Mouse (Mus musculus) forebrain, embryonic 12.5 days (tissue): ENCODE results near the gene Gm17657. TPM values are rescaled to one million over a fixed set of nuclear protein-coding genes. Genes with fewer than 3 reads are reported as not detected.

ENCODE experiments used
- ATAC-seq: fragments of 200-750 bp; cut with Nextera tagmentation; 2 replicates; pipeline ENCODE4 v1.8.0; 2017; ENCODE audit warnings: moderate TSS enrichment; ENCODE audit not compliant: low FRiP score
- H3K27ac ChIP-seq: fragments of 300-500 bp; sonication (generic); 2 replicates; pipeline ENCODE4 v1.5.1; 2016; ENCODE audit warnings: mild to moderate bottlenecking
- H3K27me3 ChIP-seq: fragments of 300-500 bp; sonication (generic); 2 replicates; pipeline ENCODE4 v1.6.1; 2016; ENCODE audit warnings: mild to moderate bottlenecking
- H3K36me3 ChIP-seq: fragments of 300-500 bp; sonication (generic); replicated peaks from 2 replicates; pipeline ENCODE4 v1.6.1; 2016; ENCODE audit warnings: mild to moderate bottlenecking
- H3K4me1 ChIP-seq: fragments of 300-500 bp; sonication (generic); 2 replicates; pipeline ENCODE4 v1.6.1; 2016
- H3K4me2 ChIP-seq: fragments of 300-500 bp; sonication (generic); 2 replicates; pipeline ENCODE4 v1.6.1; 2016; ENCODE audit warnings: mild to moderate bottlenecking, moderate library complexity
- H3K4me3 ChIP-seq: fragments of 300-500 bp; sonication (generic); replicated peaks from 2 replicates; pipeline ENCODE4 v1.5.1; 2016; ENCODE audit warnings: mild to moderate bottlenecking
- H3K9ac ChIP-seq: fragments of 300-500 bp; sonication (generic); 2 replicates; pipeline ENCODE4 v1.6.1; 2016; ENCODE audit warnings: mild to moderate bottlenecking
- H3K9me3 ChIP-seq: fragments of 300-500 bp; sonication (generic); 2 replicates; pipeline ENCODE4 v1.6.1; 2016
- WGBS: fragments of 180-500 bp; shearing (Covaris S2); methylation state at CpG from one replicate; pipeline ENCODE4 v1.1.7; 2016; 5-methylcytosine and 5-hydroxymethylcytosine counted together
- polyA plus RNA-seq: library from polyadenylated mRNA; unstranded; fragments of >200 nt; fragmentation: Nextera tagmentation; extraction: Ambion mirVana; gene quantifications from 2 replicates; pipeline ENCODE4 v1.2.1, GENCODE M21; 2016

Gene Gm17657
- polyA plus RNA-seq, 1 experiment from 2014 or later = not detected

- Histone ChIP-seq H3K27ac (no peak overlapping the region), H3K4me1 (no peaks in the 10 kb centered on the region), H3K36me3 (peaks cover 74% of the 10 kb centered on the region), H3K27me3 (no peaks in the 10 kb centered on the region), H3K4me2 (no peak overlapping the region), H3K9ac (no peak overlapping the region), H3K4me3 (no peak overlapping the region), H3K9me3 (no peaks in the 10 kb centered on the region)
- no peak for ATAC-seq
- 88% methylated on average over 6 of the region's 6 CpGs for WGBS
Measured at GRCm38 (mm10) chr17:29569831-29570230, 20.4 kb upstream of the Gm17657 start.

- Histone ChIP-seq H3K9me3 (no peaks in the 10 kb centered on the region), H3K36me3 (peaks cover 70% of the 10 kb centered on the region), H3K4me3 (no peak overlapping the region), H3K27me3 (no peaks in the 10 kb centered on the region), H3K27ac (no peak overlapping the region), H3K9ac (no peak overlapping the region), H3K4me2 (no peak overlapping the region), H3K4me1 (no peaks in the 10 kb centered on the region)
- no peak for ATAC-seq
- WGBS = 92% methylated on average over 15 of the region's 15 CpGs
Measured at GRCm38 (mm10) chr17:29568435-29568834, 19.0 kb upstream of the Gm17657 start.

- no peak for ATAC-seq
Measured at GRCm38 (mm10) chr17:29565521-29565920, 16.1 kb upstream of the Gm17657 start.

DNA sequence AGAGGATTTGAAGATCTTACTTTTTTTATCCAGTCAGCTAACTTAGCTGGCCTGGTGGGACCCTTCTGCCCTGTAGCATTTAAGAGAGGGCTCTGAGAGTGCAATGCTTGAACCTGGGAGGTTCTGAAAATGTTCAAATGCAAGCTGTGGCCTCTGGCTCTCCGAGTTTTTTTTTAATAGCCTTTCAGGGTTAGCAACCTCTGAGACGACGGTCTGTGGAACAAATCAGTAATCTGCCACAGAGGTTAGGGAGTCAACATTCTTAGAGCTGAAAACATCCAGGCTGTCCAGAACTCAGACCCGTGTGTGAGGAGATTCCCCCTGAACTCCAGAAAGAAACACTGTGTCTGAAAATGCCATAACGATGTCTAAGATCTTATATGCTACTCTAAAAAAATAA, 9.0 kb upstream of the Gm17657 start:
- ATAC-seq = no peak
- Histone ChIP-seq H3K27ac (no peak overlapping the region), H3K4me2 (no peak overlapping the region), H3K4me3 (no peak overlapping the region), H3K4me1 (no peaks in the 10 kb centered on the region), H3K9me3 (no peaks in the 10 kb centered on the region; the same call in 1 of the 2 replicates), H3K27me3 (no peaks in the 10 kb centered on the region), H3K9ac (no peak overlapping the region), H3K36me3 (peaks cover 7% of the 10 kb centered on the region)
- 89% methylated on average over 5 of the region's 5 CpGs for WGBS

More at GRCm38 (mm10) chr17:29565521-29565920, 16.1 kb upstream of the Gm17657 start:
- H3K9ac ChIP-seq = no peak overlapping the region
- no peak overlapping the region for H3K4me2 ChIP-seq
- WGBS = 97% methylated on average over 5 of the region's 5 CpGs
- peaks cover 41% of the 10 kb centered on the region for H3K36me3 ChIP-seq
- no peaks in the 10 kb centered on the region for H3K9me3 ChIP-seq
- H3K27me3 ChIP-seq = no peaks in the 10 kb centered on the region
- H3K4me3 ChIP-seq = no peak overlapping the region
- no peak overlapping the region for H3K27ac ChIP-seq
- H3K4me1 ChIP-seq = no peaks in the 10 kb centered on the region

- H3K4me1 ChIP-seq = no peaks in the 10 kb centered on the region
- no peaks in the 10 kb centered on the region; the same call in 1 of the 2 replicates for H3K9me3 ChIP-seq
- H3K27me3 ChIP-seq = no peaks in the 10 kb centered on the region
- H3K27ac ChIP-seq = no peak overlapping the region
- WGBS = 95% methylated on average over 7 of the region's 7 CpGs
- no peak overlapping the region for H3K4me3 ChIP-seq
- H3K9ac ChIP-seq = no peak overlapping the region
- ATAC-seq = no peak
- no peak overlapping the region for H3K4me2 ChIP-seq
- peaks cover 7% of the 10 kb centered on the region for H3K36me3 ChIP-seq
Measured at GRCm38 (mm10) chr17:29556893-29557292, 7.5 kb upstream of the Gm17657 start.

DNA sequence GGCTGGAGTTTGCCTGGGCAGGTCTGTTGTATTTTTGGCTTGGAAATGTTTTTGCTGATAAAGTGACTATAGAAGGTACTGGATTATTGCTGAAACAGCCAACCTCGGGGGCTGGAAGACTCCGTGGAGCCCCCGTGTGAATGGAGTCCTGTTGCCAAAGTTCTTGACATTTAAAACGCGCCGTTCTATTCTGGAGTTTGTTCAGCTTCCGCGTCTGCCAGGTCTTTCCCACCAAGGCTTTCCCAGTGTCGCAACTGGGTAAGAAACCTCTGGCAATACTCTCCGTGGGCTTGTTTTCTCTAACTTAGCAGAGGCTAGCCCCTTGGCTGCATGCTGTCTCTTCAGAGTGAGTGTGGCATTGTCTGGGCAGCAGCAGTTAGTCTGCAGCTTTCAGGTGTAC, 7.0 kb upstream of the Gm17657 start:
- H3K9me3 ChIP-seq = no peaks in the 10 kb centered on the region; the same call in 1 of the 2 replicates
- no peak for ATAC-seq
- WGBS = 95% methylated on average over 10 of the region's 10 CpGs

GRCm38 (mm10) chr17:29554176-29554575, 4.7 kb upstream of the Gm17657 start:
- H3K9me3 ChIP-seq = no peaks in the 10 kb centered on the region
- H3K9ac ChIP-seq = no peak overlapping the region
- no peaks in the 10 kb centered on the region for H3K27me3 ChIP-seq
- peaks cover 17% of the 10 kb centered on the region for H3K4me1 ChIP-seq
- H3K36me3 ChIP-seq = no peaks in the 10 kb centered on the region
- H3K4me2 ChIP-seq = no peak overlapping the region
- no peak overlapping the region for H3K27ac ChIP-seq
- no peak for ATAC-seq
- H3K4me3 ChIP-seq = no peak overlapping the region

More for the DNA sequence above, 7.0 kb upstream of the Gm17657 start:
- Histone ChIP-seq H3K36me3 (peaks cover 7% of the 10 kb centered on the region), H3K4me2 (no peak overlapping the region), H3K9ac (no peak overlapping the region), H3K27ac (no peak overlapping the region), H3K27me3 (no peaks in the 10 kb centered on the region), H3K4me1 (no peaks in the 10 kb centered on the region), H3K4me3 (no peak overlapping the region)

DNA sequence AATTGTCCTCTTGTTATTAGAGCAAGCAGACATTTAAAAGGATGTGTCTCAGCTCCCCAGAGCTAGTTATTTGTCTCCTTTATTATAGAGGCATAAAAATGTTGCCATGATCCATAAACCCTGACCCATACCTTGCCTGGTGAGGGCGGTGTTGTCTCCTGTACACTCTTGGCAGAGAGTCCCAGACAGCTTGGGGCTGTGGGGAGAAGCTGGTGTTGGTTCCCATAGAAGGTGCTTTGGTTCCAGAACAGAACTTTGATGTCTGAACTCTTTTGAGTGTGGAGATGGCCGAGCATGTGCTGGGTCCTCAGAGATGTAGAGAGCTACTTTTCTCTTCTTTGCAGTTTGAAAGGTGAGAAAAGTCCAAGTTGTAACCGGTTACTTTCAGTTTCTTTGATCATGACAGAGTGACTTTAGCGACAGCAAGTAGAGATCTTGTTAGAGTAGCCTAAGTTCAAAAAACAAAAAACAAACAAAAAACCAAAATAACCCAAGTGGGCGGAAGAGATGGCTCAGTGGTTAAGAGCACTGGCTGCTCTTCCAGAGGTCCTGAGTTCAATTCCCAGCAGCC, 2.8 kb upstream of the Gm17657 start, which contains the start of gene Tmem217:
Gene Tmem217, minus strand, starts transcription at position 224 of the 571 bp plus-strand sequence.
- Histone ChIP-seq H3K4me3 (no peak within 1 kb of the TSS), H3K27ac (no peak within 1 kb of the TSS), H3K9ac (no peak within 1 kb of the TSS), H3K4me2 (peak within 1 kb of the TSS; percentile 80; the same call in 1 of the 2 replicates), H3K4me1 (peaks cover 17% of the 10 kb centered on the region), H3K27me3 (no peaks in the 10 kb centered on the region), H3K9me3 (no peaks in the 10 kb centered on the region), H3K36me3 (no peaks in the 10 kb centered on the region)
- ATAC-seq = no peak
- 92% methylated on average over 5 of the region's 5 CpGs for WGBS

GRCm38 (mm10) chr17:29551019-29551418, 1.6 kb upstream of the Gm17657 start:
- peak overlapping the region; percentile 80 for H3K4me2 ChIP-seq
- no peak overlapping the region for H3K27ac ChIP-seq
- no peaks in the 10 kb centered on the region for H3K36me3 ChIP-seq
- H3K4me1 ChIP-seq = peaks cover 17% of the 10 kb centered on the region
- H3K9ac ChIP-seq = no peak overlapping the region
- 65% methylated on average over 6 of the region's 6 CpGs for WGBS
- ATAC-seq = no peak
- H3K9me3 ChIP-seq = no peaks in the 10 kb centered on the region
- H3K4me3 ChIP-seq = no peak overlapping the region
- no peaks in the 10 kb centered on the region for H3K27me3 ChIP-seq

- H3K4me3 ChIP-seq = peak overlapping the region; percentile 93; the same call in 1 of the 2 replicates
- 50% methylated on average over 8 of the region's 8 CpGs for WGBS
Measured at GRCm38 (mm10) chr17:29548994-29549393, 444 bp downstream of the Gm17657 start.

DNA sequence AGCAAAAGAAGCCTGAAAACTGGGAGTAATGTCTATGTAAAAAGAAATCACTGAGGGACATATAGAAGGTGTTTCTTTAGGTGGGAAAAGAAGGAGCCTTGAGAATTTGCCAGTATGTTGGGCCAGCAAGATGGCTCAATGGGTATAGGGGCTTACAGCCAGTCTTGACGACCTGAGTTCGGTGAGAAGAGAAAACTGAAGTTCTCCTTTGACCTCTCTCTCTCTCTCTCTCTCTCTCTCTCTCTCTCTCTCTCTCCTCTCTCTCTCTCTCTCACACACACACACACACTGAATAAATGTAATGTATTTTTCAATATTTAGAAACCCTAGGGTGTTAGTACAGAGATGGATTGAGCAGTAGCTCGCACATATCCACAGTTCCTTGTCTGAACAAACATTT, 944 bp downstream of the Gm17657 start:
- H3K4me1 ChIP-seq = peaks cover 17% of the 10 kb centered on the region
- 88% methylated on average over 3 of the region's 3 CpGs for WGBS

More at GRCm38 (mm10) chr17:29548994-29549393, 444 bp downstream of the Gm17657 start:
- H3K4me1 ChIP-seq = peaks cover 17% of the 10 kb centered on the region
- H3K9me3 ChIP-seq = no peaks in the 10 kb centered on the region
- no peaks in the 10 kb centered on the region for H3K27me3 ChIP-seq
- ATAC-seq = no peak
- H3K36me3 ChIP-seq = no peaks in the 10 kb centered on the region
- no peak overlapping the region for H3K9ac ChIP-seq
- no peak overlapping the region for H3K27ac ChIP-seq
- peak overlapping the region; percentile 80 for H3K4me2 ChIP-seq

GRCm38 (mm10) chr17:29545241-29545640, 4.2 kb downstream of the Gm17657 start:
- Histone ChIP-seq H3K4me1 (peaks cover 6% of the 10 kb centered on the region), H3K9me3 (no peaks in the 10 kb centered on the region), H3K27ac (no peak overlapping the region), H3K36me3 (no peaks in the 10 kb centered on the region), H3K4me3 (no peak overlapping the region), H3K27me3 (no peaks in the 10 kb centered on the region), H3K4me2 (no peak overlapping the region), H3K9ac (no peak overlapping the region)
- no peak for ATAC-seq
- WGBS = 95% methylated on average over 5 of the region's 5 CpGs

More for the DNA sequence above, 944 bp downstream of the Gm17657 start:
- no peak for ATAC-seq
- H3K9ac ChIP-seq = no peak overlapping the region
- no peak overlapping the region for H3K27ac ChIP-seq
- no peak overlapping the region for H3K4me2 ChIP-seq
- H3K36me3 ChIP-seq = no peaks in the 10 kb centered on the region
- no peaks in the 10 kb centered on the region for H3K27me3 ChIP-seq
- H3K4me3 ChIP-seq = no peak overlapping the region
- no peaks in the 10 kb centered on the region for H3K9me3 ChIP-seq

DNA sequence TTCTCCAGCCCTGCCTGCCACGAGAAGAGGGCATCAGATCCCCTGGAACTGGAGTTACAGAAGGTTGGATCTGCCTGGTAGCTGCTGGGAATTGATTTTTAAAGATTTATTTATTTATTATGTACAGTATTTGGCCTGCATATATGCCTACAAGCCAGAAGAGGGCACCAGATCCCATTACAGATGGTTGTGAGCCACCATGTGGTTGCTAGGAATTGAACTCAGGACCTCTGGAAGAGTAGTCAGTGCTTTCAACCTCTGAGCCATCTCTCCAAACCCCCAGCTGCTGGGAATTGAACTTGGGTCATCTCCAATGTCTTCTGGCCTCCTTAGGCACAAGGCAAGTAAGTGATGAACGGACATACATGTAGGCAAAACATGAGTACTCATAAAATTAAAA, 5.4 kb downstream of the Gm17657 start:
- Histone ChIP-seq H3K27me3 (no peaks in the 10 kb centered on the region), H3K27ac (no peak overlapping the region), H3K36me3 (no peaks in the 10 kb centered on the region), H3K9me3 (no peaks in the 10 kb centered on the region), H3K4me1 (no peaks in the 10 kb centered on the region), H3K4me2 (no peak overlapping the region), H3K4me3 (no peak overlapping the region), H3K9ac (no peak overlapping the region)
- WGBS = 82% methylated on average over 2 of the region's 2 CpGs
- no peak for ATAC-seq
